Mouse (Mus musculus) lung, postnatal 0 days (tissue): ENCODE results near the gene Slc35f6. TPM values are rescaled to one million over a fixed set of nuclear protein-coding genes. Genes with fewer than 3 reads are reported as not detected.

ENCODE experiments used
- ATAC-seq: fragments of 200-750 bp; cut with Nextera tagmentation; 2 replicates; pipeline ENCODE4 v1.8.0; 2017; ENCODE audit warnings: moderate library complexity
- DNase-seq: peaks from one replicate; pipeline ENCODE4 v3.0.0-alpha.2; 2016; ENCODE audit warnings: low spot score
- H3K27ac ChIP-seq: fragments of 300-500 bp; sonication (generic); 2 replicates; pipeline ENCODE4 v1.5.1; 2014; ENCODE audit warnings: antibody characterized with exemption, mild to moderate bottlenecking, low read length, mixed read lengths
- H3K27me3 ChIP-seq: fragments of 300-500 bp; sonication (generic); replicated peaks from 2 replicates; pipeline ENCODE4 v1.6.1; 2014; ENCODE audit warnings: low read length, mixed read lengths; ENCODE audit not compliant: insufficient read depth
- H3K36me3 ChIP-seq: fragments of 300-500 bp; sonication (generic); 2 replicates; pipeline ENCODE4 v1.6.1; 2014; ENCODE audit warnings: low read length, mixed read lengths; ENCODE audit not compliant: insufficient read depth
- H3K4me1 ChIP-seq: fragments of 300-500 bp; sonication (generic); 2 replicates; pipeline ENCODE4 v1.6.1; 2014; ENCODE audit warnings: antibody characterized with exemption, low read depth, low read length, mixed read lengths; ENCODE audit not compliant: insufficient read depth
- H3K4me2 ChIP-seq: fragments of 300-500 bp; sonication (generic); replicated peaks from 2 replicates; pipeline ENCODE4 v1.6.1; 2014; ENCODE audit warnings: low read depth, mild to moderate bottlenecking, low read length, moderate library complexity, mixed read lengths
- H3K4me3 ChIP-seq: fragments of 300-500 bp; sonication (generic); 2 replicates; pipeline ENCODE4 v1.5.1; 2014; ENCODE audit warnings: low read depth, low read length
- H3K9ac ChIP-seq: fragments of 300-500 bp; sonication (generic); replicated peaks from 2 replicates; pipeline ENCODE4 v1.6.1; 2014; ENCODE audit warnings: low read depth, mild to moderate bottlenecking
- H3K9me3 ChIP-seq: fragments of 300-500 bp; sonication (generic); 2 replicates; pipeline ENCODE4 v1.6.1; 2016; ENCODE audit warnings: low read length, mixed read lengths
- CTCF ChIP-seq: IDR thresholded peaks from 2 replicates; pipeline ENCODE4 v1.5.1; 2016; ENCODE audit warnings: antibody characterized with exemption, mild to moderate bottlenecking
- EP300 ChIP-seq: IDR thresholded peaks from 2 replicates; pipeline ENCODE4 v1.6.1; 2016; ENCODE audit warnings: antibody characterized with exemption, mild to moderate bottlenecking, control low read depth
- WGBS: fragments of 180-500 bp; shearing (Covaris S2); extraction: QIAGEN DNeasy Blood & Tissue Kit; methylation state at CpG from one replicate; pipeline ENCODE4 v1.1.7; 2014; 5-methylcytosine and 5-hydroxymethylcytosine counted together
- polyA plus RNA-seq: library from polyadenylated mRNA; unstranded; fragments of >200 nt; fragmentation: Nextera tagmentation; extraction: Ambion mirVana; gene quantifications from 2 replicates; pipeline ENCODE4 v1.2.1, GENCODE M21; 2015

Slc35f6 gene
- polyA plus RNA-seq, 1 experiment from 2014 or later = 34.5 TPM

GRCm38 (mm10) chr5:30617851-30618250 is 29.9 kb upstream of the Slc35f6 start:
- DNase-seq = peak; percentile 39
- H3K36me3 ChIP-seq = no peaks in the 10 kb centered on the region
- H3K27ac ChIP-seq = no peak overlapping the region
- H3K9ac ChIP-seq = no peak overlapping the region
- H3K4me1 ChIP-seq = peaks cover 36% of the 10 kb centered on the region
- 14% methylated on average over 11 of the region's 11 CpGs for WGBS
- H3K4me2 ChIP-seq = 0 out of 2 replicates have a peak overlapping the region, but pooled peaks have one; percentile 11
- H3K9me3 ChIP-seq = no peaks in the 10 kb centered on the region
- peak; percentile 20 for ATAC-seq
- no peak overlapping the region for H3K4me3 ChIP-seq
- peaks cover 12% of the 10 kb centered on the region; the same call in 1 of the 2 replicates for H3K27me3 ChIP-seq
- TF ChIP-seq EP300 (no peak; the same call in 1 of the 2 replicates), CTCF (no peak)

- H3K9ac ChIP-seq = no peak overlapping the region
- no peak overlapping the region for H3K27ac ChIP-seq
- no peak overlapping the region for H3K4me2 ChIP-seq
- H3K27me3 ChIP-seq = peaks cover 13% of the 10 kb centered on the region; the same call in 1 of the 2 replicates
- TF ChIP-seq CTCF = no peak
- TF ChIP-seq EP300 = no peak
- H3K9me3 ChIP-seq = no peaks in the 10 kb centered on the region
- H3K36me3 ChIP-seq = no peaks in the 10 kb centered on the region
- no peak overlapping the region for H3K4me3 ChIP-seq
- ATAC-seq (no peak), DNase-seq (no peak)
- H3K4me1 ChIP-seq = peaks cover 36% of the 10 kb centered on the region
- 66% methylated on average over 8 of the region's 8 CpGs for WGBS
Measured at GRCm38 (mm10) chr5:30618376-30619003, 29.2 kb upstream of the Slc35f6 start.

- Histone ChIP-seq H3K9me3 (no peaks in the 10 kb centered on the region), H3K4me3 (no peak overlapping the region), H3K9ac (no peak overlapping the region), H3K4me2 (no peak overlapping the region), H3K36me3 (no peaks in the 10 kb centered on the region), H3K27ac (no peak overlapping the region), H3K27me3 (peaks cover 13% of the 10 kb centered on the region; the same call in 1 of the 2 replicates), H3K4me1 (peaks cover 32% of the 10 kb centered on the region)
- TF ChIP-seq EP300 (no peak), CTCF (no peak)
- WGBS = 77% methylated on average over 2 of the region's 2 CpGs
- no peak for ATAC-seq
- DNase-seq = no peak
Measured at GRCm38 (mm10) chr5:30619211-30619610, 28.5 kb upstream of the Slc35f6 start.

- Histone ChIP-seq H3K9ac (no peak overlapping the region), H3K9me3 (no peaks in the 10 kb centered on the region), H3K36me3 (no peaks in the 10 kb centered on the region), H3K4me3 (no peak overlapping the region), H3K4me2 (no peak overlapping the region), H3K4me1 (peaks cover 19% of the 10 kb centered on the region; the same call in 1 of the 2 replicates), H3K27ac (no peak overlapping the region), H3K27me3 (peaks cover 13% of the 10 kb centered on the region; the same call in 1 of the 2 replicates)
- 96% methylated on average over 20 of the region's 20 CpGs for WGBS
- ATAC-seq (no peak), DNase-seq (no peak)
- no peak for TF ChIP-seq CTCF
- no peak for TF ChIP-seq EP300
Measured at GRCm38 (mm10) chr5:30620567-30620966, 27.2 kb upstream of the Slc35f6 start.

- DNase-seq = no peak
- Histone ChIP-seq H3K4me2 (no peak overlapping the region), H3K4me1 (peaks cover 19% of the 10 kb centered on the region; the same call in 1 of the 2 replicates), H3K36me3 (no peaks in the 10 kb centered on the region), H3K9ac (no peak overlapping the region), H3K27ac (no peak overlapping the region), H3K27me3 (peaks cover 13% of the 10 kb centered on the region; the same call in 1 of the 2 replicates), H3K4me3 (no peak overlapping the region), H3K9me3 (no peaks in the 10 kb centered on the region)
- ATAC-seq = no peak
- 92% methylated on average over 9 of the region's 9 CpGs for WGBS
- TF ChIP-seq EP300 (no peak), CTCF (no peak)
Measured at GRCm38 (mm10) chr5:30621211-30621790, 26.4 kb upstream of the Slc35f6 start.

GRCm38 (mm10) chr5:30621844-30622176 is 25.9 kb upstream of the Slc35f6 start:
- H3K4me2 ChIP-seq = no peak overlapping the region
- no peak for ATAC-seq
- peaks cover 13% of the 10 kb centered on the region; the same call in 1 of the 2 replicates for H3K27me3 ChIP-seq
- TF ChIP-seq CTCF (no peak), EP300 (no peak)
- H3K9ac ChIP-seq = no peak overlapping the region
- H3K4me1 ChIP-seq = peaks cover 14% of the 10 kb centered on the region; the same call in 1 of the 2 replicates
- 60% methylated on average over 22 of the region's 22 CpGs for WGBS
- no peaks in the 10 kb centered on the region for H3K36me3 ChIP-seq
- no peak overlapping the region for H3K27ac ChIP-seq
- peak overlapping the region; percentile 21; the same call in 1 of the 2 replicates for H3K4me3 ChIP-seq
- DNase-seq = no peak
- H3K9me3 ChIP-seq = no peaks in the 10 kb centered on the region
